Mouse (Mus musculus) urinary bladder, postnatal 14 days (tissue): ENCODE measurements around the gene Map2.

ENCODE experiments used
- DNase-seq: peaks from one replicate; pipeline ENCODE4 v3.0.0; 2021; ENCODE audit warnings: low spot score

The Map2 gene

GRCm38 (mm10) chr1:66205517-66205916, 30.4 kb downstream of the Map2 start:
- no peak for DNase-seq

GRCm38 (mm10) chr1:66206904-66207303, 31.8 kb downstream of the Map2 start:
- DNase-seq = no peak

GRCm38 (mm10) chr1:66211074-66211791, 36.2 kb downstream of the Map2 start:
- DNase-seq = no peak

GRCm38 (mm10) chr1:66221497-66221896, 46.4 kb downstream of the Map2 start:
- DNase-seq = no peak

GRCm38 (mm10) chr1:66223331-66223730, 48.3 kb downstream of the Map2 start:
- no peak for DNase-seq

- no peak for DNase-seq
These were observed 51.6 kb downstream of the Map2 start for GRCm38 (mm10) chr1:66226372-66227368.

GRCm38 (mm10) chr1:66228205-66228604, 53.1 kb downstream of the Map2 start:
- DNase-seq = no peak

GRCm38 (mm10) chr1:66230345-66230744, 55.3 kb downstream of the Map2 start:
- no peak for DNase-seq

GRCm38 (mm10) chr1:66231963-66232362, 56.9 kb downstream of the Map2 start:
- no peak for DNase-seq

GRCm38 (mm10) chr1:66244910-66245309, 69.8 kb downstream of the Map2 start:
- no peak for DNase-seq

- DNase-seq = no peak
These were observed 76.7 kb downstream of the Map2 start for GRCm38 (mm10) chr1:66251649-66252332.

- DNase-seq = no peak
These were observed 77.3 kb downstream of the Map2 start for GRCm38 (mm10) chr1:66252333-66252724.

- DNase-seq = no peak
These were observed 88.1 kb downstream of the Map2 start for GRCm38 (mm10) chr1:66263220-66263619.

- DNase-seq = no peak
These were observed 91.3 kb downstream of the Map2 start for GRCm38 (mm10) chr1:66266231-66266924.

GRCm38 (mm10) chr1:66277663-66278062, 102.6 kb downstream of the Map2 start:
- no peak for DNase-seq

GRCm38 (mm10) chr1:66279222-66280009, 104.3 kb downstream of the Map2 start:
- no peak for DNase-seq

- no peak for DNase-seq
These were observed 105.1 kb downstream of the Map2 start for GRCm38 (mm10) chr1:66280152-66280551.

GRCm38 (mm10) chr1:66282447-66282846, 107.4 kb downstream of the Map2 start:
- DNase-seq = no peak

GRCm38 (mm10) chr1:66288987-66289386, 113.9 kb downstream of the Map2 start:
- no peak for DNase-seq

GRCm38 (mm10) chr1:66292121-66292881, 117.2 kb downstream of the Map2 start:
- DNase-seq = no peak
